Mouse (Mus musculus) adrenal gland (tissue): ENCODE results near the gene Ddb1.

Experiments used
- intact Hi-C: fragments of 180-260 bp; cut with DNase I; formaldehyde crosslinking; loops from one replicate; pipeline ENCODE4 v1.15.1; 2025

The Ddb1 gene

DNA sequence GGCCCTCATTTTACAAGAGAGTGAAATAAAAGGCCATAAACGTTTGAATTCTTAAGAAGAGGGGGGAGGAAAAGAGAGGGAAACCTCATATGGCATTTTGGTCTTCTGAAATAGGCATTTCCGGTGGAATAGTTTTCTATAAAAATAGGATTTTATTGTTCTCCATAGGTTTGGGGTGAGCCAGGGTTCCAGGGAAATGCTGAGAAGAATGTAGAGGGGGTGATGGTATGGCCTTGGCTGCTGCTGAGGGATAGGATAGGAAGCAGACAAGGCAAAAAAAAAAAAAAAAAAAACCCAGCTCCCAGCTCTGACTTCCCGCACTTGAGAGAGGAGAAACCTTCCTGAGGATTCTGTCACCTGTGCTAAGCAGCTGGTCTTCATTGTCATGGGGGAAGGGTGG is 50.9 kb downstream of the Ddb1 start:
- intact Hi-C loops = no loop called here

DNA sequence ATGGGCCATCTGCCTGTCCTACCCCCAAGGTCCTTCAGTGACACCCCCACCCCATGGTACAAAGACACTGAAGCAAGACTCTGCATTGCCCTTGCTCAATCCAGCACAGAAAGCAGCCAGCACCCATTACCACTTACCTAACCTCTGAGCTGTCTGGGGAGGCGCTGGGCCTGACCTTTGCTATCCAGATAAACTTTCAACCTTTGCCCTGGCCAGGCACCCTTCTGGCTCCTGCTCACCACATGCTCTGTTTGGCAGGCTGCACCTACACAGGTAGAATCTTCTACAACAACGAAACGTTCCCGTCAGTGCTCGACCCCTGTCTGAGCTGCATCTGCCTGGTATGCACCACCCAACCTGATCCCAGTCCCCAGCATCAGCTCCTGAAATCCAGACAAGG is 52.6 kb downstream of the Ddb1 start:
- intact Hi-C loops = no loop called here

DNA sequence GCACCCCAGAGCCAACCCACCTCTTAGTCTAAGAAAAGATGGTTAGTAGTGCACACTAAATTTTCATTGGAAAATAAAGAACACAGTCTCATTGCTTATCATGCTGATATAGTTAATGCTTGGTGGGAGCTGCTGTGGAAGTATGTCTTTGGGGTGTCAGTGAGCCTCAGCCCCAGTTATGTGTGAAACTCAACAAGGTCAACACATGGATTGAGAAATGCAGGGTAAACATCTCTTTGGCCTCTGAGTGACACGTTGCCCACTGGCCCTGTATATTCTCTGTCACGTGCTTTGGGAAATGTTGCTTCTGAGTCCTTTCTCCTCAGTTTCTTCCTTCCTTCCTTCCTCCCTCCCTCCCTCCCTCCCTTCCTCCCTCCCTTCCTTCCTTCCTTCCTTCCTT is 53.3 kb downstream of the Ddb1 start:
- intact Hi-C loops = no loop called here

DNA sequence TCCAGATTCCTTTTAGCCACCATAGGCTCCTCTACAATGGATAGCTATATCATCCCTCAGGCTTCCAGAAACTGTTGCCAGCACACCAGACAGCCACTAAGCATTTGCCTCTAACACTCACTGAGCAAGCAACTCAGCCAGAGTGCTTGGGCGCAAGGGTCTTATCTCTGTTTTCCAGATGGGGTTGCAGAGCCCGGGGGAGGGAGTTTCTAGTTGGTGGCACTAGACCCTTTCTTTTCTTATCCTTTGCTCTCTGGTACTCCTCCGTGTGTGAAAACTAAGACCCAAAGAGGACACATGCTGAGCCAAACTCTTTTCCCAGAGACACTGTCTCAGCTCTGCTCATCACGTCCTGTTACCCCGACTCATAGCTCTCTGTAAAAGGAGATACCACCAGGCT is 56.2 kb downstream of the Ddb1 start:
- intact Hi-C loops = no loop called here

DNA sequence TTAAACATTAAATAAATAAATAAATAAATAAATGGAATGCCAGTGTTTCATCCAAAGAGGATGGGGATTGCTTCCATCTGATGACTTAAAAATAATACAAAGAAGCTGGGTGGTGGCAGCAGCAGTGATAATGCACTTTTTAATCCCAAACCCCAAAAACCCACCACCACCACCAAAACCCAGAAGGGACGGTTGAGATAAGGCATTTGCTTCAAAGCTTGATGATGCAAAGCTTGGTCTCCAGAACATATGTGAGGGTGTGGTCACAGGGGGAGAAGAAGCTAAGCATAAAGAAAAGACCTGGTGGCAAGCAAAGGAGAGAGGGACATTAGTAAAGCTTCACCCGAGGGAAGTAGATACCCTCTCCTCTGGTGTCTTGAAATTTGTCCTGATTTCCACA is 56.8 kb downstream of the Ddb1 start:
- intact Hi-C loops = no loop called here

DNA sequence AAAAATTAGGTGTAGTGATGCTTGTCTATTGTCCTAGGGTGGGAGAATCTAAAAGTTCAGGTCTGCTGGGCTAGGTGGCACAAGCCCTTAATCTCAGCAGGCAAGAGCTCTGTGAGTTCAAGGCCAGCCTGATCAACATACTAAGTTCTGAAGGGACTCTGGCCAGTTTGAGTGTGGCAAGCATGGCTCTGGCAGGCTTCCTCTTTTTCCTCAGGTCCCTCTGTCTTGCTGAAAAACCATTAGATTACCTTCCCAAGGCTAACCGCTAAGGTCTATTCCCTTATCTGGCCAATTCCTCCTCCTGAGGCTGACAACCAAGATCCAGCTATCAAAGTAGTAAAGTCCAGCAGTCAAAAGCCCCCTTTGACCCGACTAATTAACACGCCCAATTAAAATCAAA is 57.5 kb downstream of the Ddb1 start:
- intact Hi-C loops = no loop called here

DNA sequence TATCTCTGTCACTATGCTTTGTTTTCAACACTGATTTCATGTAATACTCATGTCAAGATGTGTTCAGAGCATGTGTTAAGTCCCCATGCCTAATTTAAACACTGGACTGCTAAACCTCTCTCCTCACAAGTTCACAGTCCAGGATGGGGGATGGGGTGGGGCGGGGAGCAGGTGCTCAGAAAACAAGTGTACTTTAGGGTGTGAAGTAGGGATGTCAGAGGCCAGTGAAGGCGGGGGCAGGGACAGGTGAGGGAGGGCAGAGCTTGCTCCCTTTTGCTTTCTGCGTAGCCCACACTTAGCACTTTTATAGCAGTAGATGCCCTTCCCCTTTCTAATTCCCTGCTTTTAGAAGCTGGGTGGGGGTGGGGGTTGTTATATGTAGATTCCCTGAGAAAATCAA is 60.0 kb downstream of the Ddb1 start:
- intact Hi-C loops = no loop called here

DNA sequence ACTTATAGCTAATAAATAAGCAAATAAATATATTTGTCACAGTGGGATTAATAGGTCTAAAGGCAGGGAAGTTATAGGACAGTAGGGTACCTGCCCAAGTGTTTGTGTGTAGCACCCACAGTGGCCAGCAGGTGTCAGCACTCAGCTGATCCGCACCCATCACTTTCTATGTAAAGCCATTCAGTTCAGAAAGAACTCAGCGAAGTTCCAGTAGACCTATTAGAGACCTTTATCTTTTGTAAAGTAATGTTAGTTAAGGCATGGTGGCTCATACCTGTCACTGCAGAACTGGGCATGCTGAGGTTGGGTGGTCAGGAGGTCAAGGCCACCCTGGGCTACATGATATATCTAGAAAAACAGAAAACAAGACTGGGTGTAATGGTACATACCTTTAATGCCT is 60.4 kb downstream of the Ddb1 start:
- intact Hi-C loops = no loop called here

DNA sequence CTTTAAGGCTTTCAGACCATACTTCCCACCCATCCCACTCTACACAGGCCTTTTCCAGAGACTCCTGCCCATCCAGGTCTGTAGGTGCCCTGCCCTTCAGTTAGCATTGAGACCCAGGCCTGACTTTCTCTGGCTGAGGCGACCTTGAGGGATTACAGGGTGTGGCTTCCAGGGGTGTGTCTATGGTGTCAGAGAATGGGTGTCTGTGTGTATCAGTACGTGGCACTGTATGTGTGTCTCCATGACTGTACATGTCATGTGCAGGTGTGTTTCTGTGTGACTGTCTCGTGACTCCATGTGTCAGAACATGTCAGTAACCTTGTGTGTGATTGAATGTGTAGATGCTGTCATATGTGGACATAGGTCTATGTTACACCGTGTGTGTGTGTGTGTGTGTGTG is 66.2 kb downstream of the Ddb1 start:
- intact Hi-C loops = no loop called here

DNA sequence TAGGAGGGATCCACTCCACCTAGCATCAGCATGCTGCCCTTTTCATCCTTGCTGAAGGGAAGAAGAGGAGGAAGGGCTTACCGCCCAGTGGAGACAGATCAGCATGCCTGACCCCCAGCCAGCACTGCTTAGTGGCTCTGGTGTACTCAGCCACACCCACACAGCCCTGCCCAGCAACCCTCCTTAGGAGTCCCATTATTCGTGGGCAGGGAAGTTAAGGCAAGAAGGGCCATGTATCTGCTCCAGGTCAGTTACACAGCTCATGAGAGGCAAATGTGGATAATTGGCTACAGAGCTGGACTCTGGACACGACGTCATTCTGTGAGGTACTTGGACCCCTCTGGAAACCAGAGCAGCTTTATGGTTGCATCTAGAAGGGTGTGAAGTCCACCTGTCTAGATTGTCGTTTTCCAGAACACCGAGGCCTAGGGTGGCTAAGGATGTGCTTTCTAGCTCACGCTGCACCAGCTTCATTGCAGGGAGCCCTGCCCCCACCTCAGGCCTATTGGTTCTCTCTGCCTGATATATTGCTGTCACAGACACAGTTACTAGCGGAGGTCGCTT is 66.8 kb downstream of the Ddb1 start:
- intact Hi-C loops = no loop called here

DNA sequence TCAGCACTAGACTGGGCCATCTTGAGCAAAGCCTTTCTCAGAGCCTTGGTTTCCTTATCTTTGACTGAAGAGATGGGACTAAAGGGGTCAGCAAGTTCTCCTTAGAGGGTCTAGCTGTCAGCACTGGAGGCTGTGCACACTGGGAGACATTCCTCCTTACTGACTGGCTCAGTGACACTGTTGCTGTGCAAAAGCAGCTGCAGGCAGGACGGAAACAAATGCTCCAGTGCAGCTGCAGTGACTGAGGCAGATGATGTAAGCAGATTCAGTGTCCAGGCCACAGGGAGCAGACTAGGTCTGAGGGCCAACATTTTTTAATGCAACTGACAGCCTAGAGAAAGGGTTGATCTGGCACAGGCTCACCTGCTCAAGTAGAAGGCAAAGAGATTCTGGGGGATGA is 68.1 kb downstream of the Ddb1 start:
- intact Hi-C loops = no loop called here

DNA sequence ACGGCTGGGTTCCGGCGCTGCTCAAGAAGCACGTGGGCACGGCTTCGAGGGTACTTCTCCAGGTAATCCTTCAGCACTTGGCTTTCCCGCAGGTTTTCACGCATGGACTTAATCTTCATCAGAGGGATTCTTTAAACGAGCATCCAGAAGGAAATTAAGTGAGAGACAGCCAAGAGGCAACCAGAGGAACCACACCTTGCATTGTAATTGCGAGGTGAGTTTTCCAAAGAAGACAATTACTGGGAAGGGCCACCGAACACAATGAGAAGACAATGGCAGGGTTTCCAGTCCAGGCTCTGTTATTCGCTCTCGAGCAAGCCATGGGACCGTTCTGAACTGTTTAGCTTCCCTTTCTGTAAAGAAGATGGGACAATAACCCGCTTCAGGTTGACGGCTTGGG is 71.5 kb downstream of the Ddb1 start:
- intact Hi-C loops = loop anchor here (5.0 kb wide), 1 partner anchor 156 kb away; the partner anchor contains the start of gene Cd6

DNA sequence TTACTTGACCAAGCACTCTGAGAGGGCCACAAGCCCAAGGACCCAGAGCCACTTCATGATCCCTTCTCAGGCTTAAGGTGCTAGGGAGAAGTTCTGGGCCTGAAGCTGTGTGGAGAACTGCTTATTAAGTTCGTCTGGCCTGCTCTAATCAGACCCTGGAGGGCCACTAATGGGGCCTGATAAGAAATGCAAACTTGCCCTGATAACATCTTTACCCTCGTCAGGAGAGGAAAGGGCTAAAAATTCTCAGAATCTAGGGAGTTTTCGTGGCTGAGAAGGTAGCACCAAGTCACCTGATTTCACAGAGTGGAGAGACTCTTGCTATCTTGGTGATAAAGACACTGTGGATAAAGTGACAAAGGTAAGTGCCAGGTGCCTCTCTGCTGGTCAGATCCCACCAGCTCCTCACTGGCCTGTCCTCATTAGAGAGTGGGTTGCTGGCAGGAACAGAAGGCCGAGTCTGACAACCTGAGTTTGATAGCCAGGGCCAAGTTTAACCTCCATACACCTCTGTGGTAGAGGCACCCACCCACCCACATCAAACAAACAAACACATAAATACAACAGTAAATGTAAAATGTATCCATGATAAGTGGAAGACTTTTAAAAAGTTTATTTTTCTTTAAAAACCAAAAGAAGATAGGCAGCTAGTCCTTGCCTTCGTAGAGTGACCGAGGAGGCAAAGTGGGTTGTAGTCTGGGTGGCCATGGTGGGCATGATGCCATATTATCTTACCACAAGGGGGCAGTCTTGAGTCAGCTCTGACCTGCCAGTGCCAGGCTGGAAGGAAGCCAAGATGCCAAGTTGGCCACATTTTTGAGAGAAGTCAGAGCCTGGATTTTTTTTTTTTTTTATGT is 73.0 kb downstream of the Ddb1 start, which contains the start of gene Pga5:
Pga5 (minus strand) TSS at position 157 of the 857 bp plus-strand sequence.
- intact Hi-C loops = loop anchor here (1.0 to 5.0 kb wide), 3 partner anchors 31 to 279 kb away; partner anchors contain the start of gene Cd6

DNA sequence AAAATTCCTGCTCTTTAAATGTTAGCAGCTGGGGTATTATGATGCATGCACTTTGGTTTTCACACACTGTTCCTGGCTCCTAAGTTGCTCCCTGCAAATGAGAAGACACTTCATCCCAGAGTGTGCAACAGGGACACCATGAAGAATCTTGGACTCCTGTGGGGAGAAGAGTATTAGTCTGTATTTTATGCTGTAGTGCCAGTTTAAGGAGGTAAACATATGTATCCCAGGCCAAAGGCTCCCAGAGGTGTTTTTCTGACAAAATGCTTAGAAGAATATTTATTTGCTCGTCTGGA is 73.6 kb downstream of the Ddb1 start:
- intact Hi-C loops = loop anchor here (1.0 to 5.0 kb wide), 3 partner anchors 31 to 278 kb away; partner anchors contain the start of gene Cd6
